Mouse (Mus musculus) gastrocnemius, adult 18-20 months (tissue): Measurements from ENCODE around the gene Fjx1. TPM values are rescaled to one million over a fixed set of nuclear protein-coding genes. Genes with fewer than 3 reads are reported as not detected.

Experiments
- DNase-seq: peaks from one replicate; pipeline ENCODE4 v3.0.0; 2021; ENCODE audit warnings: low spot score
- total RNA-seq, 2 experiments: library from RNA; stranded (reverse); gene quantifications; 2 replicates each; pipeline ENCODE4 v1.2.3; 2021

The Fjx1 gene
- total RNA-seq, 2 experiments from 2014 or later: 0.27 to 0.33 TPM

DNA sequence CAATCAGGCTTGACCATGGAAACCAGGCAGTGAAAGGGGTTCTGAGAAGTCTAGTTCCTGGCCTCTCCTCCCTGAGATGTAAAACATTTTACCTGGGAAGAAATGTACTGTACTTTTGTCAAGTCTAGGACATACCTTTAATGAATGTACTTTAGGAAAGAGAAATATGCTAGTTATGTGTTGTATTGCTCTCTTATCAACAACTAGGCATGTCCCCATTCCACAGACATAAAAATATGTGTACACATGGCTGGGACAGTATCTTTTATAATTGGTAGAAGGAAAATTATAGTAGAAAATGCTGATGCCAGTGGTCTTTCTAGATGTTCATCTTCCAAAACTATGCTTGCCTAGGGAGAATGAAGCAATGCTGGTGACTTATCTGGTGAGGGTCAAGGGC, 24.3 kb downstream of the Fjx1 start:
- no peak for DNase-seq

DNA sequence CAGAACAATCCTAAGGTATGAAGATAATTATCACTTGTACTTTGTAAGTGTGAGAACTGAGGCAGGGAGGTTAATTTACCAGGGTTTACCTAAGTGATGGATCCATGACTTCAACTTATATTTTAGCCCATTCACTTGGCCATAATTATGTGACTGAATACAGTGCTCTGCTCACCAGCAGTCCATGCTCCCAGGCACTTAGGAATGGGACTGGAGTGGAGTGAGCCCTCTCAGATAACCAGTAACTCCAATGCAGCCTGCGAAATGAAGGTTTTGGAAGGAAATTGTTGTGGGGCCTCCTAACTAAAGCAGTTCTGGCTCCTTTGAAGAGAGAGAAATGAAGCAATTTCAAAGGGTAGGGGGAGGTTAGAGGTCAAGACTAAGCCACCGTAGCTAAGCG, 25.9 kb downstream of the Fjx1 start:
- no peak for DNase-seq

DNA sequence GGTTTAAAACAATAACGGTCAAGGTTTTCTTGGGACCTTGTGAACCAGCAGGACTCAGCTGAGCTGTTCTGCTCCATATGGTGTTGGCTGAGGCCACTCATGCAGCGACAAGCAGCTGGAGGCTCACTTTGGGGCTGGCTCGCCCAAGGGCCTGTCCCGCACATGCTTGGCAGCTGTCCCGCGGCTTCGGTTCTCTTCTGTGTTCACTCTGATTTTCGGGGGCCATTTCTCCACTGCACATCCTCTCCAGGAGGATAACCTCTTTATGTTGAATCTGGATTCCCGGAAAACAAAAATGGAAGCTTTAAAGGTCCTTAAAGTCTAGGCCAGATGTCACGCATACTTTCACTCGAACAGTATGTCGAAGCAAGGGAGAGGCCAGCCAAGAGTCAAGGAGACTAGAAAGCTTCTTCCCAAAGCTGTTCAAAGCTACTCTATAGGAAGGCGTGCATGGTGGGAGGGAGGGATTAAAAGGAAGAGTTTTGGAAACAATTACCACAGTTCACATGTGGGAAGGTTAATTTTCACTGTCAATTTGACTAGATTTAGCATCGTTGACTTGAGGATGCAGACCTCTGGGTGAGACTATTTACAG, 36.1 kb downstream of the Fjx1 start:
- no peak for DNase-seq

DNA sequence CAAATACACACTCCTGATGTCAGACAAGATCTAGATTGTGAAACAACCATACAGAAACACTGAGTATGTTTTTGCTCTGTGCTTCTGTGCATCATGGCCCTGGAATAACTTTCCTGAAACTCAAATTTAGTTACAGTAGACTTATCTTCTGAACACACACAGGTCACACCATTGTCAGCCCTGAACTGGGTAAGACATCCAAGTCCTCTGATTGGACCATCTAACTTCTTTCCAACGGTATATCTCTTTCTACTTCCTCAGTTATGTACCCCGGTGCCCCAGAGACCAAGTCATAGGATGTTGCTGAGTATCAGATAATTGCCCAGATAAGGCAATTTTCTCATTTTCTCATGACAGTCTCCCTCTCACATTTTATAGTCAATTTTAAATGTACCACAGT, 39.6 kb downstream of the Fjx1 start:
- no peak for DNase-seq

DNA sequence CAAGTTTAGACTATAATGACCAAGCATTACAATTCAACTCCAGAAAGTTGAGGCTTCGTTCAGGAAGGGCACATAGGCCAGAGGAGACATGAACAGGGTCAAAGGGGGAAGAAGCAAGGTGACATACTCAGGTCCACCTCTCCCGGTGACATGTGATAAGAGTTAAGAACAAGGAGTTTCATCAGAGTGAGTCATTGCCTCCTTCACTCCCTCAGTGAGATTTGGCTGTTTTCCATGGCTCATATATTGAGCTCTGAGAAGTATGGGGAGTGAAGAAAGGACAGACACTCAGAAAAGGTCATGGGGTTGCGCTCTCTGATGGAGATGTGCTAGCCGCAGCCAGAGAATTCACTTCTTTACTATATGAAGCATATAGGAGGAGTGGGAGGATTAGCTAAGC, 41.7 kb downstream of the Fjx1 start:
- DNase-seq: no peak

DNA sequence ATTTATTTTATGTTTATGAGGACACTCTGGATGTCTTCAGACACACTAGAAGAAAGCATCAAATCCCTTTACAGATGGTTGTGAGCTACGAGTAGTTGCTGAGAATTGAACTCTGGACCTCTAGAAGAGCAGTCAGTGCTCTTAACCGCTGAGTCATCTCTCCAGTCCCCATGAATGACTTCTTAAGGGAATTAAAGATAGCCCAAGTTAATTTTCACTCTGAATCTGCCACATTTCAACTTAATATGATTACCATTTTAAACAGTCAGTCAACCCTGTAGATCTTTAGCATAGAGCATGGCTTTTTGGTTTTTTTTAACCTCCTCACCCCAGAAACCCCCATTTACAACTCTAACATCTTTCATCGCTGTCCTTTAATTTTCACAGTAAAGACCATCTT, 42.6 kb downstream of the Fjx1 start:
- no peak for DNase-seq

DNA sequence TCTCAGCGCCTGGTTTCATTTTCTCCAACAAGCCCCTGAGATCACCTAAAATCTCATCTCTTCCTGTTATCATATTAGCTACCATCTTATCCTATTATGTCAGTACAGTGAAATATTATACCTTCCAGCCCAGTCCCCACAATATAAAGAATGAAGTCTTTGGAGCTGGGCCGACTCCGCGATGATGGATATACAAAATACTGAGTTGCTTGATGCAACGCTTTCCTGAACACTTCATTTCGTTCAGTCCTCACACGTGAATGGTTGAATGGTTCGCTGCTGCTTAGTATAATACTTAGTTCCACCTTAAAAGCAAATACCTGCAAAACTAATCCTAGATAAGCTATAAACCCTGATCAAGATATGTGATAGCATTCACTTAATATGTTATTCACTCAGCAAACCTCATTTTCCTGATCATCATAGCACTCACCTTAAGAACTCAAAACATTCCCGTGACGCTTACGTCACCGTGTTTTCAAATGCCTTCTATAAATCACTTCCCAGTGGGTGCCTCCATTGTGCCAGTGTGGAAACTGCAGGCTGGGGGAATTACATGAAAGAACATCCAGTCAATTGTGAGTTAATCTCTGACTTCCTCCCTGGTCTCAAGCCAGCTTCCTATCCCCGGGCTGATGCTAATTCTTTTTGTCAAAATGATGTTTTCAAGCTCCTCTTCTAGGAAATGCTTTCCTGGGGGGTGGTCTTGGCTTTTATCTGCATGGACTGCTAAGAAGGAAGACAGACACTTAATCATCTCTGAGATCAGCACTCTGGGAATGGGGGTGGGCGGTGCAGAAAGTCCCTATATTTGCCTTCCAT, 44.7 kb downstream of the Fjx1 start, which contains the start of gene Trim44:
Gene Trim44, minus strand, starts transcription at position 466 of the 822 bp plus-strand sequence.
- no peak for DNase-seq

DNA sequence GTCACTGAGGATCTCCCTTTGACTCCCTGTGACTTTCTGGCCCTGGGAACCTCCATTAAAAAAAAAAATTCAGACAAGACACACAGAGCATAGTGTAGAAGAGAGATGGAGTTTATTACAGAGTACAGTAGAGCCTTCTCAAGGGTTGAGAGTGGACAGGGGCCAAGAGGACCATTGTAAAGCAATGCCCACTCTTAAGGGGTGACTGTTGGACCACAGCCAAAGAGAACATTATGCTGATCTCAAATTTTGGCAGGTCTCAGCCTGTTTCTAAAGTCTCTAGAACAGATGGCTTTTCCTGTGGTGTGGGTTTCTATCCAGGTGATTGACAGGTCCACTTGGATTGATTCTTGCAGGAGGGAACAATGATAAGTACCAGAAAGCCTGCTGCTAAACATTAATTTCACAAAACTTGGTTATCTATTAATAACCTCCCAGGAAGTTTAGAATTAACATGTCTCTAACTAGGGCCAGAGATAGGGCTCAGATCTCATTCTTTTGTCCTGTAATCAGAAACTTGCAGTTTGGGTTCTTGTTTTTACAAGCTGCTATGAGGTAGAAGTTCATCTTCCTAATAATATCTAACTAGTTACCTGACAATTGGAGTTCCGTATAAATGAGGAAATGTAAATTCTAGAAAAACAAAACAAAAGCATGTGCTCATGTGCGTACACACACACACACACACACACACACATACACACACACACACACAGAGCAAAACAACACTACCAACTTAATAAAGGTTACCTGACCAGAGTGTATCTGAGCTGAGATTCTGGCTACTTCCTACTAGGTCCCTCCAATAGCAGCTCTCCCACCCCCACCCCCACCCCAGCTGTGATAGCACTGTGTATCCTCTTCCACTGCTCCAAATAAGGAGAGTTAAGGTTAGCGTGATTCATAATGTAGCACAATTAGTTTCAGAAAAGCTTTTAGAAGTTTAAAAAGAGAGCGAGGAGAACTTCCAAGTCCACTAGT, 45.7 kb downstream of the Fjx1 start:
- no peak for DNase-seq

DNA sequence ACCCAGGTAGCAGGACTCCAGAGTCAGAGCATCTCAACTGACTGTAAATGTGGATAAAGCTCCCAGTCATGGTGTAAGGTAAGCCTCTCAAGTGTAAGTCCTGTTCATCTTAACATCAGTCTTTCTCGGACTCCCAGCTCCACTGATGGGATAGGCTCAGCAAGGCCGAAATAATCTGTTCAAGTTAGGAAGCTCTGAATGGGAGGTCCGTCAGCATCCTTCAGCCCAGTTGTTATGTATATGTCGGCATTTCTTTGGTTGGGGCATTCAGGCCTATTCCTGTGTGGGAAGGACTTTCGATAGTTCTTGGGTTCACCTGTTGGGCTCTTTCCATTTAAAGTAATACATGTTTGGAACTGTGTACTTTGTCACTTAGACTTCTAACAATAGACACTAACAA, 48.3 kb downstream of the Fjx1 start:
- DNase-seq: no peak

DNA sequence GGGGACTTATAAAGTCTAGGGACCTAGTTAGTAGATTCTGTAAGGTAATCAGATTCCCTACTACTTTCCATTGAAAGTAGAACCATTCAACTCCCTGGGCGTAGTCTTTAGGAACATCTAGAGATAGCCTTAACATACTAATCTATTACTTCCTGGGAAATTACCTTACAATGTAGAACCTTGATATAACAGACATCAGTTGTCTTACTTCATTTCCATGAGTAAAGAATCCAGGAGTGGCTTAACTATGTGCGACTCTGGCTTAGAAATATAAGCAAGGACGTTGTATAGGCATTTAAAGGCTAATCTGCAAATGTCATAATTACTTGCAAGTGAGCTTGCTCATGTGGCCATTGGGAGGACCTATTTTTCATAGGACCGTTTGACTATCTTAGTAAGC, 49.0 kb downstream of the Fjx1 start:
- DNase-seq: no peak

DNA sequence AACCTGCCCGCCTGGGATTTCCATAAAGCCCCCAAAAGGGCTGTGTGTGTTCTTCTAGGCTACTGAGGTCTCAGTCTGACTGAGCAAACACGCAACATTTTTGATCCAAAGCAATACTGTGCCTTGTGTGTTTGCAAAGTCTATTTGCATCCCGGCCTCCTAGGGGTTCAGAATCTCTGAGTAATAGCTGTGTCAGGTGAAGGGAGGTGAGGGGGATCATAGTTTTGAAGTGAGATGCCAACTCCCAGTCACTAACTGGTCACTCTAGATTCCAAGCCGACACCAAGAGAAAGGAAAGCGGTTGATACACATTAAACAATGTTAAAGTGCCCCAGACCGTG, 51.0 kb downstream of the Fjx1 start:
- no peak for DNase-seq

DNA sequence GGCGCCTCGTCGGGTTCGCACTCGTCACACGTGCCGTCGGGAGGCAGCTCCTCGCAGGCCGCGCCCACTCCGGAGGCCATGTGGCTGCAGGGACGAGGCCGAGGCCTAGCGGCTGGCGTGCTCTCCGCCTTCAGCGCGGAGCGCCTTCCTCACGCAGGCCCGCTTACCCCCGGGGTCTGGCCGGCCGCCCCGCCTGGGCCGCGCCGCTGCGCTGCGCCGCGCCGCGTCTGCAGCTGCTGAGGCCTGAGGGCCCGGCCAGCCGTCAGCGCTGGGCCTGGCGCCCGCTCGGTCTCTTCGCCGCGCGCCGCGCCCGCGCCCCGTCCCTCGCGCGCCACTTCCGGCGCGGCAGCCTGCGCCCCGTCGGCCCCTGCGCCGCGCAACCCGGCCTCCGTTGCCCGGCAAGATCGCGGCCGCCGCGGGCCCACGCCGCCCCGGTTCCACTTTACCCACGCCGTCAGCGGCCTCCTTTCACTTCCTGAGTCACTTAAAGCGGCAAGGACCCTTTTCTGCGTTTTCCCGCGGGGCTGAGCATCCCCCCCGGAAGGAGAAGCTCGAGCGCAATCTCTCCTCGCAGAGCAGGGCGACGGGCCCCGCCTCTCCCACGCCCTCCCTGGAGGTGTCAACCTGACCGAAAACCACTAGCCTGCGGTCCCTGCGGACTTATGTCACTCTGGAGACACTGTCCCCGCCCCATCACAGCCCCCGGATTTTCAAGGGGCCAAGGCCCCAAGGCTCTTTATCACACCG, 51.5 kb downstream of the Fjx1 start:
- peak; percentile 82 for DNase-seq

DNA sequence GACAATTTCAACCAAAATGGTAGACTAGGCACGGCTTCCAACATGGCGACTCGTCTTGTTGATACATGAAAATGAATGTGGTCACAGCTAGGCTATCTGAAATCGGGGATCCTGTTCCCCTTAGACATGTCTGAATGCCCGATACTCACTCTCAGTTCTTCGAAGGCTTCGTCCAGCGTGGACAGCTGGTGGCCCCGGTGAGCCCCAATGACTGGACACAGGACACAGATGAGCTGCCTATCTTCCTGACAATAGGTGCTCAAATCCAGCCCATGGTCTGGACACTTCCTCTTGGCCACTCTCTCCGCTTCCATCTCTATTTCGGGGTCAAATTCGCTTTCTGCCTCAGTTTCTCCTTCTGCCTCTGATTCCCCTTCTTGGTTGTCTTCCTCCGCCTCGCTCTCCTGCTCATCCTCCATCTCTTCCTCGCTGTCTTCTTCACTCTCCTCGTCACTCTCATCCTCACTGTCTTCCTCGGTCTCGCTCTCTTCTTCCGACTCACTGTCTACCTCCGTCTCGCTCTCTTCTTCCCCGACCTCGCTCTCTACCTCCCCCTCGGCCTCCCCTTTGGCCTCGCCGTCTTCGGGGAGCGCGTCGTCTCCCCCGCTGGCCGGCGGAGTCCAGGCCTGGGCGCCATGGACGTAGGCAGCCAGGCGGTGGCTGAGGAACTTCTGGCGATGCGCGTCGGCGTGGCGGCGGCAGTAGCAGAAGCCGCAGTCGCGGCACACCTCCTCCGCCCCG, 52.3 kb downstream of the Fjx1 start:
- DNase-seq: peak; percentile 5

Other genes with a start within 250 kb of the Fjx1 start
- 10 to 100 TPM; 14.8 to 17.7 TPM for gene Trim44, start 44.7 kb downstream of the Fjx1 start, total RNA-seq
- gene Pamr1, start 97.5 kb upstream of the Fjx1 start, total RNA-seq: 10 to 100 TPM in 1 of 2 experiments, 1 to 10 TPM in 1; 6.3 to 12.2 TPM
- gene Slc1a2, start 206.2 kb upstream of the Fjx1 start, total RNA-seq: under 1 TPM in 1 of 2 experiments, not detected in 1; 0.55 TPM